Mouse (Mus musculus): ENCODE measurements at regions not wholly inside any gene's neighbourhood (a gene's known extent, or its start where the extent isn't known, plus 50 kb on each side); places are given as distances from the start of the nearest gene placed in this dataset.

DNA sequence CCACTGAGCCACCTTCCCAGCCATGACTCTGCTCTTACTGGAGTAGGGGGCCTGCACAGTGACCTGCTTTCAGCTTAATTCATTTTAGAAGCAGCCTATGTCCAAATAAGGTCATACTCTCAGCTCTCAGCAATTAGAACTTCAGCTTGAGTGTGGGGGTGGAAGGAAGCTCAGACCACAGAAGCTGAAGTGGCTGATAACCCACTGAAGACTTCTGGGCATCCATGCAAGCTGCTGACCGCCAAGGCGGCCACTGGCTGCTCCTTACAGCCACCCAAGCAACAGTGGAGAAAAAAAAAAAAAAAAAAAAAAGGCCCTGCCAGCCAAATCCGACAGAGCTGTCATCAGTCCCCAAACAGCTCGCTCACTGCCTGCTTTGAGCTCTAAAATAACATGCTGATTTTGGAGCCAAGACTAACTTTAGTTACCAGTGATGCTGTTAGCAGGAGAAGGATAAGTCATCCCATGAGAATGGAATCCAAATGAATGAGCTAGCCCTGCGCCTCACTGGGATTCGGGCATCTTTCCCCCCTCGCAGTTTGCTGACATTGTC, 133.0 kb upstream of the Hs6st1 start:
- no peak for TF ChIP-seq POLR2A (IDR thresholded peaks at IDR 0.05; ENCODE audit: extremely low read depth, insufficient read depth, low read length)
- no peak for TF ChIP-seq CTCF (IDR thresholded peaks at IDR 0.05; ENCODE audit: low read depth, low read length)
- Histone ChIP-seq H3K79me2 (ENCODE audit: control insufficient read depth, insufficient read depth, low read length) (no peaks in the 10 kb centered on the region), H3K27me3 (ENCODE audit: control insufficient read depth, insufficient read depth, low read length) (no peaks in the 10 kb centered on the region), H3K4me1 (ENCODE audit: control insufficient read depth, insufficient read depth, low read length) (peaks cover 4% of the 10 kb centered on the region; the same call in 1 of the 2 replicates), H3K27ac (replicated peaks; ENCODE audit: insufficient read depth, low read depth, low read length) (no peak overlapping the region), H3K9ac (ENCODE audit: low read depth, low read length) (no peak overlapping the region), H3K4me3 (ENCODE audit: insufficient read depth, low read depth, low read length) (no peak overlapping the region), H3K36me3 (ENCODE audit: control insufficient read depth, insufficient read depth, low read length) (no peaks in the 10 kb centered on the region)
- 85% methylated on average over 7 of the region's 7 CpGs for WGBS
- DNase-seq (ENCODE audit: extremely low read depth, low read depth, low spot score): no peak

DNA sequence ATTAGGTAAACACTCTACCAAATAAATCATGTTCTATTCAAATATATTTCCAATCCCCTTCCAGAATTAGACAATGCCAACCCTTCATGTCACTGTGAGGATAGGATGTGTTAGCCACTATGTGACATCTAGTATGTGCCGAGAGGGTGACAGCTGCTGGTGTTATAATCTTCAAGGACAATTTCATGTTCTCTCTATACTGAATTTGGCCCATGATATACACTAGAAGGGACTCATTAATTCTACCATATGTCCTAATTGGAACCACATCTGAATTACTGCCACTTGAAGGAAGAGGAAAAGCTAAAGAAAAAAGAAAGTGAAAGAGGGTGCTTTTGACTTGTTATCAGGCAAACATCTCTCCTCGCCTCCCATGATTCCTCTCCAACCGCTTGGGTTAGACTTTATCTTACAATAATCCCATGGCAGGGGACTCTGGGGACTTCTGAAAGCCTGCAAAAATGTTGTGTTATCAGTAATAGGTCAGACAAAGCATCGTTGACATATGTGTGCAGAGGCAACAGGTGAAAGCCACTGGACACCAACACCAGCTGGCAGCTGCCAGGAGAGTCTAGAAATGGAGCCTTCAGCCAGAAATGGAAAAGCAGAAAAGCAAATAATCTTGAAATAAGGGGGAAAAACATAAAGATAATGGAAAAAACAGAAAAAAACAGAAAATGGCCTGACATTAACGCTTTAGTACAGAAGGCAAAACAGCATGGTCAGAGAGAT, 131.7 kb upstream of the Hs6st1 start:
- Histone ChIP-seq H3K27me3 (ENCODE audit: control insufficient read depth, insufficient read depth, low read length) (no peaks in the 10 kb centered on the region), H3K27ac (replicated peaks; ENCODE audit: insufficient read depth, low read depth, low read length) (no peak overlapping the region), H3K9ac (ENCODE audit: low read depth, low read length) (no peak overlapping the region), H3K4me1 (ENCODE audit: control insufficient read depth, insufficient read depth, low read length) (peaks cover 4% of the 10 kb centered on the region; the same call in 1 of the 2 replicates), H3K4me3 (ENCODE audit: insufficient read depth, low read depth, low read length) (no peak overlapping the region), H3K79me2 (ENCODE audit: control insufficient read depth, insufficient read depth, low read length) (no peaks in the 10 kb centered on the region), H3K36me3 (ENCODE audit: control insufficient read depth, insufficient read depth, low read length) (no peaks in the 10 kb centered on the region)
- TF ChIP-seq CTCF (IDR thresholded peaks at IDR 0.05; ENCODE audit: low read depth, low read length) (no peak), POLR2A (IDR thresholded peaks at IDR 0.05; ENCODE audit: extremely low read depth, insufficient read depth, low read length) (no peak)
- DNase-seq (ENCODE audit: extremely low read depth, low read depth, low spot score): no peak
- WGBS: 74% methylated on average over 5 of the region's 5 CpGs

DNA sequence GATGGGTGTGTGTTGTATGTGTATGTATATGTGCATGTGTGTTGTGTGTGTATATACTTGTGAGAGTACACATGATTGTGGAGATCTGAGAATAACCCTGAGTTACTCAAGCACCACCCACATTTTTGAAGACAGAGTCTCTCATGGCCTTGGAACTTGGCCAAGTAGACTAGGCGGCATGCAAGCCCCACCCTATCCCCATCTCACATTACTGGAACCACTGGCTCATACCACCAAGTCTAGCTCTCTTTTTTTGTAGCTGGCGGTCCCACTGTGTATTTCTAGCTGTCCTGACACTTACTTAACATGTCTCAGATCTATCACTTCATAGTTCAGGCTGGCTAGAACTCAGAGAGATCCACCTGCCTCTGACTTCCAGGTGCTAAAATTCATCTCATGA, 128.0 kb upstream of the Hs6st1 start:
- no peak overlapping the region for H3K27ac ChIP-seq (replicated peaks; ENCODE audit: insufficient read depth, low read depth, low read length)
- H3K27me3 ChIP-seq (ENCODE audit: control insufficient read depth, insufficient read depth, low read length): no peaks in the 10 kb centered on the region
- no peaks in the 10 kb centered on the region for H3K4me1 ChIP-seq (ENCODE audit: control insufficient read depth, insufficient read depth, low read length)
- H3K79me2 ChIP-seq (ENCODE audit: control insufficient read depth, insufficient read depth, low read length): no peaks in the 10 kb centered on the region
- DNase-seq (ENCODE audit: extremely low read depth, low read depth, low spot score): no peak
- 82% methylated on average over 2 of the region's 2 CpGs for WGBS
- H3K9ac ChIP-seq (ENCODE audit: low read depth, low read length): no peak overlapping the region
- H3K36me3 ChIP-seq (ENCODE audit: control insufficient read depth, insufficient read depth, low read length): no peaks in the 10 kb centered on the region
- TF ChIP-seq CTCF (IDR thresholded peaks at IDR 0.05; ENCODE audit: low read depth, low read length) (no peak), POLR2A (IDR thresholded peaks at IDR 0.05; ENCODE audit: extremely low read depth, insufficient read depth, low read length) (no peak)
- H3K4me3 ChIP-seq (ENCODE audit: insufficient read depth, low read depth, low read length): no peak overlapping the region

- no peak overlapping the region for H3K4me3 ChIP-seq (ENCODE audit: insufficient read depth, low read depth, low read length)
- H3K4me1 ChIP-seq (ENCODE audit: control insufficient read depth, insufficient read depth, low read length): no peaks in the 10 kb centered on the region
- no peak for DNase-seq (ENCODE audit: extremely low read depth, low read depth, low spot score)
- H3K36me3 ChIP-seq (ENCODE audit: control insufficient read depth, insufficient read depth, low read length): no peaks in the 10 kb centered on the region
- no peak for TF ChIP-seq CTCF (IDR thresholded peaks at IDR 0.05; ENCODE audit: low read depth, low read length)
- no peak for TF ChIP-seq POLR2A (IDR thresholded peaks at IDR 0.05; ENCODE audit: extremely low read depth, insufficient read depth, low read length)
- no peaks in the 10 kb centered on the region for H3K27me3 ChIP-seq (ENCODE audit: control insufficient read depth, insufficient read depth, low read length)
- no peak overlapping the region for H3K27ac ChIP-seq (replicated peaks; ENCODE audit: insufficient read depth, low read depth, low read length)
- H3K9ac ChIP-seq (ENCODE audit: low read depth, low read length): no peak overlapping the region
- 77% methylated on average over 8 of the region's 8 CpGs for WGBS
- no peaks in the 10 kb centered on the region for H3K79me2 ChIP-seq (ENCODE audit: control insufficient read depth, insufficient read depth, low read length)
Measured at GRCm38 (mm10) chr1:35941642-35942077, 126.5 kb upstream of the Hs6st1 start.

GRCm38 (mm10) chr1:35942222-35942621, 126.0 kb upstream of the Hs6st1 start:
- H3K4me1 ChIP-seq (ENCODE audit: control insufficient read depth, insufficient read depth, low read length): no peaks in the 10 kb centered on the region
- H3K27ac ChIP-seq (replicated peaks; ENCODE audit: insufficient read depth, low read depth, low read length): no peak overlapping the region
- no peak overlapping the region for H3K4me3 ChIP-seq (ENCODE audit: insufficient read depth, low read depth, low read length)
- no peak for TF ChIP-seq CTCF (IDR thresholded peaks at IDR 0.05; ENCODE audit: low read depth, low read length)
- no peak for TF ChIP-seq POLR2A (IDR thresholded peaks at IDR 0.05; ENCODE audit: extremely low read depth, insufficient read depth, low read length)
- WGBS: 63% methylated on average over 7 of the region's 7 CpGs
- H3K27me3 ChIP-seq (ENCODE audit: control insufficient read depth, insufficient read depth, low read length): no peaks in the 10 kb centered on the region
- no peak for DNase-seq (ENCODE audit: extremely low read depth, low read depth, low spot score)
- H3K9ac ChIP-seq (ENCODE audit: low read depth, low read length): no peak overlapping the region
- H3K36me3 ChIP-seq (ENCODE audit: control insufficient read depth, insufficient read depth, low read length): no peaks in the 10 kb centered on the region
- no peaks in the 10 kb centered on the region for H3K79me2 ChIP-seq (ENCODE audit: control insufficient read depth, insufficient read depth, low read length)

GRCm38 (mm10) chr1:35943800-35944199, 124.4 kb upstream of the Hs6st1 start:
- H3K79me2 ChIP-seq (ENCODE audit: control insufficient read depth, insufficient read depth, low read length): no peaks in the 10 kb centered on the region
- TF ChIP-seq CTCF (IDR thresholded peaks at IDR 0.05; ENCODE audit: low read depth, low read length) (no peak), POLR2A (IDR thresholded peaks at IDR 0.05; ENCODE audit: extremely low read depth, insufficient read depth, low read length) (no peak)
- H3K4me1 ChIP-seq (ENCODE audit: control insufficient read depth, insufficient read depth, low read length): 0 out of 2 replicates have a peak, but pooled peaks cover 2% of the 10 kb centered on the region
- WGBS: 94% methylated on average over 7 of the region's 7 CpGs
- no peaks in the 10 kb centered on the region for H3K36me3 ChIP-seq (ENCODE audit: control insufficient read depth, insufficient read depth, low read length)
- H3K27me3 ChIP-seq (ENCODE audit: control insufficient read depth, insufficient read depth, low read length): no peaks in the 10 kb centered on the region
- DNase-seq (ENCODE audit: extremely low read depth, low read depth, low spot score): no peak
- no peak overlapping the region for H3K4me3 ChIP-seq (ENCODE audit: insufficient read depth, low read depth, low read length)
- no peak overlapping the region for H3K9ac ChIP-seq (ENCODE audit: low read depth, low read length)
- H3K27ac ChIP-seq (replicated peaks; ENCODE audit: insufficient read depth, low read depth, low read length): no peak overlapping the region
